Mouse (Mus musculus): Measurements from ENCODE around the gene Plcd1.

Gene Plcd1

DNA sequence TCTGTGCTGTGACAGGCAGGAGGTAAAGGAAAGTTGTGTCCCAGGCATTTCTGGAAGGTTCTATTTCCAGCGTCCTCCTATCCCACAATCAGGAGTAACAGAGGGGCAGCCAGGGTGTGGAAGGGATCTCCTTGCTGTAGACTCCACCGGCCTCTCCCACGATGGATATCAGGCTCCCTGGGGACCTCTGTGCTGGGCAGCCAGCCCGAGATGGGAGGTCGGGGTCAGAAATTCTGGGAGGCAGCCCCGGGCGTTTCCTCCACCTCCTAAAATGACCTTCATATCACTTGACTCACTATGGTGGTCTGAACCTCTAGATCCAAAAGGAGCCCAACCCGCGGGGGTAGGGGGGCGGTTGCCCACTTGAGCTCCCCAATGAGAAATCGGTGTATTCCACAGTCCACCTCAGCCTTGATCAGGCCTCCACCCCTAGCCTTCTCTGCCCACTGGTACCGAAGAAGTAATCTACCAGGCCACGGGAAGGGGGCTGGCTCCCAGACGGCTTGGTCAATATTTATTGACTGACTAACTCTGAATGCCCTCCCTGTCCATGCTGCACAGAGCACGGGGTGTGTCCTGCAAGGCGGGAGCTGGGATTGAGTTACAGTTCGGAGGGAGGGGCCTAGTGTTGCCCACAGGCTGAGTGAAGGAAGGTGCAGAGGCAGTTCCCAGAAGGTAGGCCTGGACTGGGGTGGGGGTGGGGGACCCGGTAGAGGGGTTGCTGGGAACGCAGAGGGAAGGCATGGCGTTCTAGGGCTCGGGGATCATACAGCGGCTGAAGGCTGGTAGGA lies 41.0 kb downstream of the Plcd1 start, which contains the start of gene Vill:
TSS of gene Vill (plus strand) at position 625 of the 791 bp plus-strand sequence.
- DNase-seq (ENCODE audit: low spot score): peak; percentile 37

DNA sequence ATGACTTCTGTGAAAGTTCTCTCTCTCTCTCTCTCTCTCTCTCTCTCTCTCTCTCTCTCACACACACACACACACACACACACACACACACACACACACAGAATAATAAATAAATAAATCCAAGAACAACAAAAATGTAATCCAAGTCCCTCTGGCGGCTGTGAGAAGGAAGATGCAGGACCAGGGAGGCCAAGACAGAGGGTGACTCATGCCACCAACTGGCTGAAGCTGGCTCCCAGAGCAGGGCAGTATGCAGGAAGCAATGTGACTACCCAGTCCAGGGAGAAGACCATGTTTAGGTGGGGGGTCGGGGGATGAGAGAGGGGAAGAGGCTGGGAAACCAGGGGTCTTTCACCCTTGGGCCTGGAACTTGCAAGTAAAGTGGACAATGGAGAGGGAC lies 42.1 kb downstream of the Plcd1 start:
- peak; percentile 58 for DNase-seq (ENCODE audit: low spot score)

DNA sequence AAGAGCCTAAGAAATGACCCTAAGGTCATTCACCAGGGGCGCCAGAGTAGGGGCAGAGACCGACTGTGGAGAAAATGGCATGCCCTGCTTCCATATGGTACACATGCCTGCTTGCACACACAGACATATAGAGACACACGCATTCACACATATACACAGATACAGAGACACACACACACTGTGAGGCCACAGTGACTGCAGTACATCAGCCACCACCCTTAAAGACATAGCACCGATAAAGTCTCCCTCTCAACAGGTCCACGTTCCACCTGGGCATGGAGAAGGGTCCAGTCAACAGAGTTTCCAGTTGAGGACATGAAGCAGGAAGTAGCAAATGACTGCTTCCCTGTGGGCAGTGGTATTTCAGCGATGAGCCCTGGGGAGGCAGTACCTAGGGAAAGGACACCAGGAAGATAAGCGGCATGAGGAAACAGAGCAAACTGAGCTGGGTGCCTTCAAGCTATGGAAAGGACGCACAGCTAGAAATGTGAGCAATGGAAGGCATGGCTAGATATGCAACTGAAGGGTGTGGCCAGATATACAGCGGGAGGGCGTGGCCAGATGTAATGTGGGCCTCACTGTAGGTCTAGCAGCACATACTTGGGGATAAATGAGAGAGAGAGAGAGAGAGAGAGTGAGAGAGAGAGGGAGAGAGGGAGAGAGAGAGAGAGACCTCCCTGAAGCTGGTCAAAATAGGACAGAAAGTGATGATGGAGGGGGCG lies 45.0 kb downstream of the Plcd1 start:
- DNase-seq (ENCODE audit: low spot score): no peak

DNA sequence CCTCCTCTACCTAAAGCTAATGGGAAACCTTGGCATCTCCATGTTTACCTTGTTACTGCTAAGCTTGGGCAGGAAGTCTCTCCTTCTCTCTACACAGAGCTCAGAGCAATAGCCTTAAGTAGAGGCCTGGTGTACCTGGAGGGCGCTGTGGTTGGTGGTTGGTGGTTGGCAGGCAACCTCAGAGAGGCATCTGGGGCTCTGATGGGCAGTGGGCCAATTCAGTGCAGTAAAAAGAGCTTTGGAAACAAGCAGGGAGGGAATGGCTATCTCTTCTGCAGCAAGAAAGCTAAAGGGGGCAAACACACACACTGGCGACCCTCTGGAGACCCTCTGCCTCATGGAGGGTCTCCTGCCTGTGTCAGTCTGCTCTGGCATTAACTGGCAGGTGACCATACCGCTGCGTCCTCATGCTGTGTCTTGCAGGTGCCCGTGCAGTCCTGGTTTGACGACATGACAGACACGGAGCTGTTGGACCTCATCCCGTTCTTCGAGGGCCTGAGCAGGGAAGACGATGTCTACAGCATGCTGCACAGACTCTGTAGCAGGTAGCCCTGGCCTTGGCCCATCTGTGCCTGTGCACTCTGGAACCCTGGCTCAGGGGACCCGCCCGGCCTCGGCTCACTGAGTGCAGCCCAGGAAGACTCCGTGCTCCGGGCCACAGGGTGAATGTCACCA lies 53.1 kb downstream of the Plcd1 start:
- no peak for DNase-seq (ENCODE audit: low spot score)

DNA sequence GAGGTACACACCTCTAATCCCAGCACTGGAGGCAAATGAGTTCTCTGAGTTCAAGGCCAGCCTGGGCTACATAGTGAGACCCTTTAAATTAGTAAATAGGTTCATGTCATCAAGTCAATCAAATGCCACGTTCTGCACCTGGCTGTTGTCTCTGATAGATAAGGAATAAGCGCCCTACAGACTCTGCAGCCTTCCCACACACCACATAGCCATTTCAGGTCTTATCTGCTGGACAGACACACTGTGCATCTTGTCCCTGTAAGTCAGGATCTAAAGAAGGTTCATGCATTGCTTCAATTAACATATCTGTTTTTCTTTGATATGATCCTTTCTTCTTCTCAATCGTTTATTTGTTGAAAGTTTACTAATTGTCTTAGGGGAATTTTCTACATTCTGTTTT lies 54.7 kb downstream of the Plcd1 start:
- DNase-seq (ENCODE audit: low spot score): no peak

DNA sequence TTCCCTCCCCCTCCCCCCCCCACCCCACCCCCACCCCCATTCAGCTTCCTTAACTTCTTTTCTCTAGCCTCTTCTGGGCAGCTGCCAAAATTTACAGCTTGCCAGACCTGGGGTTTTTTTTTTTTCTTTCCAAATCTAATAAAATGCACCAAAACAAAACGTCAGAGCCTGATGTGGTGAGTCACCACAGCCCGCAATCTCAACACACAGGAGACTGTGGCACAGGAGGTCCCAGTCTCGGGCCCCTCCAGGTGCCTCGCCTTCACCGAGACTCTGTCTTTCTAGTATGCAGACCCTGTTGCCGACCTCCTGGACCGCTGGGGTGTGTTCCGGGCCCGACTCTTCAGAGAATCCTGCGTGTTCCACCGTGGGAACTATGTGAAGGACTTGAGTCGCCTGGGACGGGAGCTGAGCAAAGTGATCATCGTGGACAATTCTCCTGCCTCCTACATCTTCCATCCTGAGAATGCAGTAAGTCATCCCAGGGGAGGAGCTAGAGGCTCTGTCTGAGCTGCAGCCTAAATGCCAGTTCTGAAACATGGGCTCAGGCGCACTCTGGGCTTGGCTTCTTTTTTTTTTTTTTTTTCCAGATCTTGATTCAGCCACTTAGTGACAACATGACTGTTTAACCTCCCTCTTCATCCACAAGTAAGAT lies 56.1 kb downstream of the Plcd1 start:
- DNase-seq (ENCODE audit: low spot score): peak; percentile 86

DNA sequence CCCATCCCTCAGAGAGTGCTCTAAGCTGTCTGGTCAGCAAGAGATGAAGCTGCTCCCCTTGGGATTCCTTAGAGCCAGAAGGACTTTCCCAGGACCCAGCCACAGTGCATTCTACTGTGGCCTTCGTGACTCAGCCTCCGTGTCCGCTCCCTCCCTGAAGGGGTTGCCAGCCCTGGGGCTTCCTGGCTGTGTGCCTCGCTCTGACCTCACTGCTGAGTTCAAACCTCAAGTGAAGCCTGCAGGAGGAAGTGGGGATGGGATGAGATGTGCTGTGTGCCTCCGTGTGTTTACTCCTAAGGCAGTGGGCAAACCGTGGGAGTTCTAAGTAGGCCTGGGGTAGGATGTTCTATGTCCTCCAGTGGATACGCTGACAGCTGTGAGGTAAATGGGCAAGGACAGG lies 57.5 kb downstream of the Plcd1 start:
- peak; percentile 79 for DNase-seq (ENCODE audit: low spot score)

DNA sequence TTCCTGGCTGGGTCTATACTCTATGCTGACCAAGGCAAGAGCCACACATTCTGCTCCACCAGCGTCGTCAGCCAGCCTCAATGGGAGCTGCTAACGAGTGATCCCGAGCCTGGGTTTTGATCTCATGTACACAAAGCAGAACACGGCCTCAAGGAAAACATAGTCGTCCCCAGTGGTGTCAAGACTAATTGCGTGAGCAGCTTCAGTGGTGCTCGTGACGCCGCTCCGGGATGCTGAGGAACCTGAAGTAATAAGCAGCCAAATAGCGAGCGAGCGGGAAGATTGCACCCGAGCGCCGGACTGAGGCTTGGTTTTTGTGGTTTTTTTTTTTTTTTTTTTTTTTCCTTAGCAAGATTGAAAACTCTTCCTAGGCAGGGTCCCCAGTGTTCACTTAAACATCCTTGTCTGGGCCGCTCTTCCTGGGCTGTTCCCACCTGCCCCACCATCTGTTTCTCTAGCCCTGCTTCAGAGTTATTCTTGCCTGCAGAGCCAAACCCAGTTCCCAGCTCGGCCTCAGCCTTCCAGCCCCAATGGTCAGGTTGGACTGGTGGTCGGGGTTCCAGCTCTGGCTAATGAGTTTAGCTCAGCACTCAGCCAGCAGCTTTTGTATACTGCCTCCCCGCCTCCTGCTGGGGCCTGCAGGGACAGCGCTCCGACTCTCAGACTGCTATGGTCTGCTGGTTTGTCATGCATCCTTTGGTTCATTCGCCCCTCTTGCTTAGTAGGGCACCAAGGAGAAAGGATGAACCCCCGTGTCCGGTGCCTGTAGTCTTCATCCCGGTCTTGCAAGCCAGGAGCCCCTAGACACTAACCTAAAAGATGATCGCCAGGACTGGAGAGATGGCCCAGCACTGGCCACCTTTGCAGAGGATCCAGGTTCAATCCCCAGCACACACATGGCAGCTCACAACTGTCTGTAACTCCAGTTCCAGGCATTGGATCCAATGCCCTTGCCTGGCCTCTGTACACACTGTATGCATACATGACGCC lies 58.3 kb downstream of the Plcd1 start:
- no peak for DNase-seq (ENCODE audit: low spot score)

DNA sequence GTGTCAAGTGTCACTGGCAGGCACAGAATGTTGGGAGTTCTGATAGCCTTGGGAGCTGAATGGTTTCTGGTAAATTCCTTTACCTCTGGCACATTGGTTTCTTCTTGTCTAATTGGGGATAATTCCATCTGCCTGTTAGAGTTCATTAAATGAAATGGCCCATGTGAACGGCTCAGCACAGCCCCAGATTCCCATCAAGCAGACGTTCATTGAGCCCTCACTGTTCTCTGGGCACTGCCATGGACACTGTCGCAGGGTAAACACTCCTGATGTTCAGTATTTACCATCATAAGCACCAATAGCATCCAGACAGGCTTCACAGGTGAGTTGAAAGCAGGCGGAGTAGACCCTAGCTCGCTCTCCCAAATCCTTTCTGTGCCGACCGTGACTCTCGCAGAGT lies 59.2 kb downstream of the Plcd1 start:
- DNase-seq (ENCODE audit: low spot score): no peak

DNA sequence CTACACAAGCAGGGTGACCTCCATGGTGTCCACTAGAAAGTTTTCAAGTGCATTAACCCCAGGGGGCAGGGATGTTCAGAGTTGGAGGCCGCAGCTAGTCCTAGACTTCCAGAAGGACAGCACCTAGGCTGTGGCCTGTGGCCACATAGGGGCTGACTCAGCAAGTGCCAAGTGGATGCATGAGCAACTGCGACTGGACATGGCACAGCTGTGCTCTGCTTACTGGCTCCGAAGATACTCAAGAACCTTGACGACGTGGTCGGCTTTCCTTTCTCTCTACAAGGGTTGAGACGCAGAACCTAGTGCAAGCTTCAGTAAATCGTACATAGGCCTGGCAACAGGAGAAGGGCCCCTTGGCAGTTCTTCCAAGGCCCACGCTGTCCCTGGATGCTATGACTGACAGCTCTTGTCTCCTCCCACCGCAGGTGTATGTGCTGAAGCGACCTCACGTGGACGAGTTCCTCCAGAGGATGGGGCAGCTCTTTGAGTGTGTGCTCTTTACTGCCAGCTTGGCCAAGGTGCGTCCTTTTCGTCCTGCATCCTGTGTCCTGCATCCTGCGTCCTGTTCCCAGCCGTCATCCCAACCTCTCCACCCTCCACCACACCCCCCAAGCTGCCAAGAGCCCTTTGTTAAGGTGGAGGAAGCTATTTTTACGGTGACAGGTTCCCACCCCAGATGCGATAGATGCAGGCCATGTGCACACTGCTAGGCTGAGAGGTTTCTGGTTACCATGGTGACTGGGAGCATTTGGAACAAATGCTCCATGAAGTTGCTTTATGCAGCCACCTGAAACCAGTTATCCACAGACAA lies 60.0 kb downstream of the Plcd1 start:
- no peak for DNase-seq (ENCODE audit: low spot score)

DNA sequence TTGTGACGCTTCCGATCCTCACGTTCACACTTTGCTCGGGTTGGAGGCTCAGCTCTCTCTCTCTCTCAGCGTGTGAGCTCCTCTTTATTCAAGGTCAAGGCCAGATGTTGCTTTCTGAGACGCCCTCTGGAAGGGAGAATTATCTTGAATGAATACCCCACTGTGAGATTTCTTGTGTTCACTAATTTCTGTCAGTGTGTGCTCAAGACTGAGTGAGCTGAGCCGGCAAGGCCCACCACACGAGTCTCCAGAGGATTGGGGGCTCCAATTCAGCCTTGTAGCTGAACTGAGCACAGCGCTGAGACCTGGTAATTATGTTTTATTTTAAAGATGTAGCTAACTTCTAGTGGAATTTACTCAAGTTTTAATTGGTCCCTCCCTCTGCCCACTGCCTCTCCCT lies 60.8 kb downstream of the Plcd1 start:
- DNase-seq (ENCODE audit: low spot score): no peak

DNA sequence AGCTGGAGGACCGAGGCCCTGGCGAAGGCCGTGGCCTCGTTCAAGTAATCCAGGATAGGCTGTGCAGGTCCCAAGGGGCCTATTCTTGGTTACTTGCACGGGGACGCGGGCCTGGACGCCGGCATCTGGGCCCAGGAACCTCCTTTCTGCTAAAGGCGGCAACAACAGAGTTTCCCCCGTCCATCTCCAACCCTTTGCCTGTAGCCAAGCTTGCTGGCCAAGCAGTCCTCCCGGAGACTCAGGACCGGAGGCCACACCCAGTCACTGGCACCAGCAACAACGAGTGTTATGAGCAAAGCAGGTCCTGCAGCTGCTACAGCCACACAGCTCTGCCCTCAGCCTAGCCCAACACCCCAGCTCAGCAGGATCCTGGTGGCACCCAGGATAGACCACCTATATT lies 61.5 kb downstream of the Plcd1 start:
- DNase-seq (ENCODE audit: low spot score): peak; percentile 39

DNA sequence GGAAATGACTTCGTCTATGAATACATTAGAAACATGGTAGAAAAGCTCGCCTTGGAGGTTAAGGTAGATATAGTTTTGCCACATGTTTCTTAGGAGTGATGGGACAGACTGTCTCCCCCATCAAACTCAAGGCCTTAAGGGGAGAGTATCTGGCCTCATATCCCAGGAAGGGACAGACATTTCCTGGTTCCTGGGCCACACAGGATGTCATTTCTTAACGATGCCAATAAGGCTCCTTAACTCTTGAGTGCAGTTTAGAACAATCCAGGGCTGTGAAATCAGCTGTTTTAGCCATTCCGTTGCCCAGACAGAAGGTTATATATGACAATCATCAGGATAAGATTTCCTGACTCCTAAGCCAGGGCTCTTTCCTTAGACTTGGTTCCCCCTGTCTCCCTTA lies 62.3 kb downstream of the Plcd1 start:
- DNase-seq (ENCODE audit: low spot score): no peak

DNA sequence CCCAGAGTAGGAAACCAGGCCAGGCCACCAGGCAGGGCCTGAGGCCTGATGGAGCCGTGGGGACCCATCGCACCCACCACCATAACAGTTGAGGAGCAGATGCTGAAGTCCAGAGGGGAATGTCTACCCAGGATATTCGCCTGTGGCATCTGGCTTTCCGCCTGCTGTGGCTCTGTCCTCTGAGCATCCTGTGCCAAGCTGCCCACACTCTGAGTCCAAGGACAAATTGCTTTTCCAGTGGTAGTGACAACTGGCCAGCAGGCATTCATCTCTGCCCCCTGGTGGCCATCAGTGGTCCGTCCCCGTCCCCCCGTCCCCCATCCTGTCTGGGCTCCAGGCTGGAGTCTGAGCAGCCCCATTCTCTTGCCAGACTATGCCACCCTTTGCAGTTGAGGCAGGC lies 63.7 kb downstream of the Plcd1 start:
- no peak for DNase-seq (ENCODE audit: low spot score)

DNA sequence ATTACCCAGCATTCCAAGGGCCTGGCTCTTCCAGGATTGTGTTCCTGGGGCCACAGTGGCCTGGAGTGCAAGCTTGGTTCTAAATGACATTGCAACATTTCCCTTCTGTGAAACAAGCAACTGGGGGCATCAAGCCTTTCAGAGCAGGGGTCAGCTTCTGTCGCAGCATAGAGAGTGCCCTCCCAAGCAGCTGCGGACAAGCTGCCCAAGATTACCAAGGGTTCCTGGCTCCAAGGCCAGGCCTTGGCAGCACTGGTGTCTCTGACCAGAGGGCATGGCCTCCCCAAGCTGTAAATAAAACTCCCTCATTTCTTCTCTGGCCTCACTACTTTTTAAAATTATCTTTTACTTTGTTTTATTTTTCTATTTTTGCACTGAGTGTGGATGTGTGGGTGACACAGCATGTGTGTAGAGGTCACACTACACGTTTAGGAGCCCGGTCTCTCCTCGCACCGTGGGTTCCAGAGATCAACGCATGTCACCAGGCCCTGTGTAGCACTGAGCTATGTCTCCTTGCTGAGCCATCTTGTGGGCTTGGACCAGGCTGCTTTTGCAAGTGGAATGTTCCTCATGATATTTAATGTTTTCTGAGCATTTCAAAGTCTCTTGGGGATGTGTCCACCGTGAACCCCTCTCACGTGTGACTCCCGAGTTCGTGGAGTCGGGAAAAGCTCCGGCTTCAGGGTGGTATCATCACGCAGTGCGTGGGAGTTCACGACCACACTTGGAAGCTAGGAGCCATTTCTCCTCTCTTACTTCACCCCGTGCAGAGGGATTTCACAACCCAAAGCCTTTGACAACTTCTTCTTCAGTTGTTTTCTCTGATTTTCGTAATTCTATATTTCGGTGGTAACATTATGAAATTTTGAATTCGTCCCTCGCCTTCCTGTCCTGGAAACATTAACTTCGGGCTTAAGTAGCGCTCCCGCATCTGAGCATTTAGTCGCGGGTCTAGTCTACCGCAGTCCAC lies 64.8 kb downstream of the Plcd1 start:
- DNase-seq (ENCODE audit: low spot score): no peak

DNA sequence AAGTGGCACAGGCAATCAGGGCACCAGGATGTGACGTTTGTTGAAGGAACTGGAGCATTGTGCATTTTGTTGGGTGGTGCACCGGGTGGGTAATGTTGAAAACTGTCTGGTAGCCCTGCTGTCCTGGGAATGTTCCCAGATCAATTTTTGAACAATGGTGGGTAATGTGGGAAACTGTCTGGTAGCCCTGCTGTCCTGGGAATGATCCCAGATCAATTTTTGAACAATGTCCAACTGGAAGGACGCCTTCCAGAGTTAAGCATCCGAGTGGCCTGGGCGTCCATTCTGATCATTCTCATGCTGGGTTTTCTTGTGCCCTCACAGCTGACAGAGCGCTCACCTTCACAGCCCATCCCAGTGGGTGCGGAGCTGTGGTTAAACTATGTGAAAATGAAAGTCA lies 66.0 kb downstream of the Plcd1 start:
- DNase-seq (ENCODE audit: low spot score): no peak

DNA sequence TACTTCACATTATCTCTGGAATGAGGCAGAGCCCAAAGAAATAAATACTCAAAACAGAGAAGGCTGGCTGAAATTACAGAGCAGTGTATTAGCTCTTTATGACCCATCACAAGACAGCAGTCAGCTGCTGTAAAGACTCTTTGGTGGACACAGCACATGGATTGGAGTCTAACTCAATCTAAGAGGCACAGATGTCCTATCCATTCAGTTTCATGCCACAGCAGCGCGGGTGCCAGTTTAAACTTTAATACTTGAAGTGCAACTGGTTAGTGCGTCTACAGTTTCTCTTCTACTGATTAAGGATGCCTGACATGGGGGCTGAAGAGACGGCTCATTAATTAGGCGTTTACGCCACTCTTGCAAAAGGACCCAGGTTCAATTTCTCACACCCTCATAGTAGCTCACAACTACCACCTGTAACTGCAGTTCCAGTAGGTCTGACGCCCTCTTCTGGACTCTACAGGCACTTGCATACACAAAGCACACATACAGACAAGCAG lies 67.4 kb downstream of the Plcd1 start:
- no peak for DNase-seq (ENCODE audit: low spot score)

DNA sequence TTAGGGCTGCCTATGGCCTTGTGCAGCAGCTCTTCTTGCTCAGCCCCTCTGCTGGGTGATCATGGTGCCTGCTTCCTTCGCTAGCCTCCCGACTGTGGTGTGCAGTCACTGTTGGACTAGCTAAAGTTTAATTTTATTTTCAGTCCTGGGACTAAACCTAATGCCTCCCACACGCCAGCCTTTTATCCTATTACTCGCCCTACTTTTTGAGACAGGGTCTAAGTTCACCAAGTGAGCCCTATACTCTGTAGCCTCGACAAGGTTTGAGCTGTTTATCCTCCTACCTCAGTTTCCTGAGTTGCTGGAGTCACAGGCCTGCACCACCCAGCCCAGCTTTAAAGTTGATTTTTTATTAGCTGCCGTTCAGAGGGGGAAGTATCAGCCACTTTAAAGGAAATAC lies 68.0 kb downstream of the Plcd1 start:
- DNase-seq (ENCODE audit: low spot score): no peak

DNA sequence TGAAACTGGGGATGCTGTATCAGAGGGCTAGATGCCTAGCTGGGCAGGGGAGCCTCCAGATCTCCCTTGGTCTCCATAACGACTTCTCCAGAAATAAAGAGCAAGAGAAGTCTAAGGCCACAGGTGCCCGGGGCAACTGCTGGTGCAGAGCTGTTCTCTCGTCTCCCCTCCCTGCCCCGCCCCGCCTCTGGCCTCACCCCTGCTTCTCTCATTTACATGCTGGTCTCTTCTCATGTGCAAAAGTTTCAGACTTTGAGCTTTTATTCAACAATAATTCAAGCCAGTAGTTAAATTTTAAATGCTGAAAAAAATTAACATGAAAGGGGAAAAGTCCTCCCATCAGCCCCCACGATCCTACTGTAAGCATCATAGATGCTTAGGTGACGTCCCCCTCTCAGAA lies 71.6 kb downstream of the Plcd1 start:
- DNase-seq (ENCODE audit: low spot score): no peak
